Mouse (Mus musculus) hindbrain, embryonic 11.5 days (tissue): Measurements from ENCODE around the gene Slc22a21. TPM values are rescaled to one million over a fixed set of nuclear protein-coding genes. Genes with fewer than 3 reads are reported as not detected.
"Not testable (repeated sequence)": the region's sequence is repeated elsewhere in the genome, so short reads cannot be mapped to it uniquely, and the experiment has no call there.

Experiments used
- ATAC-seq: fragments of 200-750 bp; cut with Nextera tagmentation; 2 replicates; pipeline ENCODE4 v1.8.0; 2017; ENCODE audit warnings: mild to moderate bottlenecking, moderate TSS enrichment, moderate library complexity; ENCODE audit not compliant: low FRiP score
- DNase-seq: peaks from one replicate; pipeline ENCODE4 v3.0.0-alpha.2; 2015; ENCODE audit warnings: low spot score
- H3K27ac ChIP-seq: fragments of 300-500 bp; sonication (generic); 2 replicates; pipeline ENCODE4 v1.5.1; 2014; ENCODE audit warnings: mild to moderate bottlenecking, low read depth, low read length
- H3K27me3 ChIP-seq: fragments of 300-500 bp; sonication (generic); 2 replicates; pipeline ENCODE4 v1.6.1; 2014; ENCODE audit warnings: mild to moderate bottlenecking, low read length, moderate library complexity, mixed read lengths; ENCODE audit not compliant: control insufficient read depth, insufficient read depth
- H3K36me3 ChIP-seq: fragments of 300-500 bp; sonication (generic); 2 replicates; pipeline ENCODE4 v1.6.1; 2014; ENCODE audit warnings: mild to moderate bottlenecking, low read length, moderate library complexity, mixed read lengths; ENCODE audit not compliant: control insufficient read depth, insufficient read depth
- H3K4me1 ChIP-seq: fragments of 300-500 bp; sonication (generic); replicated peaks from 2 replicates; pipeline ENCODE4 v1.6.1; 2014; ENCODE audit warnings: low read length, mixed read lengths; ENCODE audit not compliant: control insufficient read depth, insufficient read depth
- H3K4me2 ChIP-seq: fragments of 300-500 bp; sonication (generic); replicated peaks from 2 replicates; pipeline ENCODE4 v1.6.1; 2014; ENCODE audit warnings: mild to moderate bottlenecking, low read depth, low read length
- H3K4me3 ChIP-seq: fragments of 300-500 bp; sonication (generic); 2 replicates; pipeline ENCODE4 v1.5.1; 2014; ENCODE audit warnings: low read depth, low read length
- H3K9ac ChIP-seq: fragments of 300-500 bp; sonication (generic); 2 replicates; pipeline ENCODE4 v1.6.1; 2014; ENCODE audit warnings: low read depth, low read length
- H3K9me3 ChIP-seq: fragments of 300-500 bp; sonication (generic); 2 replicates; pipeline ENCODE4 v1.6.1; 2016; ENCODE audit warnings: low read length; ENCODE audit not compliant: control insufficient read depth
- WGBS: fragments of 180-500 bp; shearing (Covaris S2); extraction: QIAGEN DNeasy Blood & Tissue Kit; methylation state at CpG from one replicate; pipeline ENCODE4 v1.1.7; 2014; 5-methylcytosine and 5-hydroxymethylcytosine counted together
- polyA plus RNA-seq: library from polyadenylated mRNA; unstranded; fragments of >200 nt; fragmentation: Nextera tagmentation; extraction: Ambion mirVana; gene quantifications from 2 replicates; pipeline ENCODE4 v1.2.1, GENCODE M21; 2014

Gene Slc22a21
- polyA plus RNA-seq, 1 experiment from 2014 or later: 2.6 TPM

DNA sequence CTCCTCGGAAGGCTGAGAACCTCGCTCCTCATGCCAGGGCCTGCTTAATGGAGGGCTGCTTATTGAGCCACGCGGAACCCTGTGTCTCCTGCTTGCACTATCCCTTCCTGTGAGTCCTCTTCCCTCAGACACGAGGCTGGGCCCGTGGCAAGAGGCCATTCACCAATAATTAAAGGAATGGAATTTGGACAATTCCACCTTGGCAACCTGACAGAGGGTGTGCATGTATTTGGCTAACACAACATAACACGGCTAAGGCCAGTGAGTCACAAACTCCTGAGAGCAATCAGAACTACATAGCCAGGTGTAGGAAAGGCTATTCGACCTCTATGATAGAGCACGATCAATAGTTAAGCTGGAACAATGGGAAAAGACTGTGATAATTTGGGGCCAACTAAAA, 24.1 kb upstream of the Slc22a21 start:
- Histone ChIP-seq H3K27me3 (no peaks in the 10 kb centered on the region), H3K4me2 (no peak overlapping the region), H3K4me3 (no peak overlapping the region), H3K9me3 (no peaks in the 10 kb centered on the region), H3K4me1 (no peaks in the 10 kb centered on the region), H3K27ac (no peak overlapping the region), H3K36me3 (no peaks in the 10 kb centered on the region), H3K9ac (no peak overlapping the region)
- 86% methylated on average over 9 of the region's 9 CpGs for WGBS
- no peak for DNase-seq
- ATAC-seq: no peak

DNA sequence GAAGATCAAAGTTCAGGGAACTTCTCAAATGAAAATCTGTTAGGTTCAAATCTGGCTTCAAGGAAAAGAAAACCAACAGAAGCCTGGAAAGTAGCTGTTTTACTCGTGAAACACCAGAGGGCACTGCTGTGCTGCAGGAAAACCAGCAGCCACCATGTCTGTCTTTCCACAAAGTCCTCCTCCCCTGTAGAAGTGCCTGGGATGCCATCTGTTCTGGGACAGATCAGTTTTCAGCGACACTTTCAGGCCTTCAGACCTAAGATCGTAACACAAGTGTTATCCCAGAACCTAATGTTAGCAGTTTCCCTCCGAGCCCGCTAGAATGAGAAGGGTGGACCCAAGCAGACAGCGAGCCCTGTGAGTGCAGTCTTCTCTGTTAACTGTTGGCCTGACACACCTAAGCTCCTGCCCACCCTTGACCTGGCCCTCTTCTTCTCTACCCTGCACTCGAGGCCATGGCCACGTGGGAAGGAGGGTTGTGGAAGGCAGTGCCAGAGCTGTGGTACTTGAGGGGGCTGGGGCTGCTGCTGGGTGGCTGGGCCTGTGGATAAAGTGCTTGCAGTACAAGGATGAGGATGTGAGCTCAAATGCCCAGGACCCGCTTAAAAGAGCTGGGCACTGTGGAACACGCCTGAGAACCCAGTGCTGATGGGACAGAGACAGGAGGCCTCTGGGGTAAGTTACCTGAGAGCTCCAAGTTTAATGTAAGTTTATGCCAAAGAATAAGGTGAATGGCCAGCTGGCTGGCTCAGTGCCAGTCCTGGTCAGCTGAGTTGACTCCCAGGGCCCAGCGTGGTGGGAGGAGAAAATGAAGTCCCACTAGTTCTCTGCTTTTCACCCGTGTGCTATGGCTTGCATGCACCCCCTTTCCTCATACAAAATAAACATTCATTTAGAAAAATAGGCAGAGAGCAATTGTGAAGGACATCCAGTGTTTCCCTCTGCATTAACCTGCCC, 22.9 kb upstream of the Slc22a21 start:
- not testable (repeated sequence) for H3K36me3 ChIP-seq, H3K27me3 ChIP-seq, H3K9ac ChIP-seq, H3K4me3 ChIP-seq, H3K4me2 ChIP-seq, H3K9me3 ChIP-seq, H3K4me1 ChIP-seq, H3K27ac ChIP-seq
- WGBS: 46% methylated on average over 11 of the region's 12 CpGs
- peak; percentile 75 for DNase-seq
- 0 out of 2 replicates have a peak, but pooled peaks have one; percentile 53 for ATAC-seq

GRCm38 (mm10) chr11:54002147-54002760, 22.1 kb upstream of the Slc22a21 start:
- 2% methylated on average over 5 of the region's 5 CpGs for WGBS
- Histone ChIP-seq H3K27me3 (no peaks in the 10 kb centered on the region), H3K4me1 (no peaks in the 10 kb centered on the region), H3K4me3 (no peak overlapping the region), H3K27ac (no peak overlapping the region), H3K4me2 (no peak overlapping the region), H3K9me3 (no peaks in the 10 kb centered on the region), H3K9ac (0 out of 2 replicates have a peak overlapping the region, but pooled peaks have one; percentile 15), H3K36me3 (no peaks in the 10 kb centered on the region)
- DNase-seq (peak; percentile 78), ATAC-seq (0 out of 2 replicates have a peak, but pooled peaks have one; percentile 43)

DNA sequence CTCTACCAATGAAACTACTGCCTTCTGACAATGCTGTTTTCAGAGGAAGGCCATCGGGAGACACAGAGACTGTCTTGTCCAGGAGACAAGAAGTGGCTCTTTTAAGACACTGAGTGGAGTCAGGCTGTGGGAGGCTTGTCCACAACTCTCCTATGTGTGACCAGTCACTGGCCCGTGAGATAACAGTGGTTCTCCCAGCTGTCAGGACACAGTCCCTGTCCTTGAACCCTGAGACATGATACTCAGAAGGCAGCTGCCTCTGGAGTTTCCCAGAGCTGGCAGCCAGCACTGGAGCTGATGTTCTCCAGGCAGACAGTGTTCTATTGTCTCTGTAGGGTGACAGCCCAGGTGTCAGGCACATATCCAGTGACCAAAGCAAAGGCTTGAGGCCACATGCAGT, 17.5 kb upstream of the Slc22a21 start:
- Histone ChIP-seq H3K27me3 (no peaks in the 10 kb centered on the region), H3K9me3 (no peaks in the 10 kb centered on the region)

GRCm38 (mm10) chr11:53992264-53992663, 12.1 kb upstream of the Slc22a21 start:
- no peak overlapping the region for H3K27ac ChIP-seq
- H3K9me3 ChIP-seq: no peaks in the 10 kb centered on the region
- no peak overlapping the region for H3K9ac ChIP-seq
- H3K36me3 ChIP-seq: no peaks in the 10 kb centered on the region
- H3K4me3 ChIP-seq: no peak overlapping the region
- no peaks in the 10 kb centered on the region for H3K4me1 ChIP-seq
- ATAC-seq (no peak), DNase-seq (no peak)
- WGBS: 91% methylated on average over 4 of the region's 4 CpGs
- no peaks in the 10 kb centered on the region; the same call in 1 of the 2 replicates for H3K27me3 ChIP-seq
- no peak overlapping the region for H3K4me2 ChIP-seq

More for the DNA sequence above, 17.5 kb upstream of the Slc22a21 start:
- 76% methylated on average over 2 of the region's 2 CpGs for WGBS
- no peaks in the 10 kb centered on the region for H3K36me3 ChIP-seq
- no peaks in the 10 kb centered on the region for H3K4me1 ChIP-seq
- ATAC-seq (no peak), DNase-seq (no peak)
- H3K27ac ChIP-seq: no peak overlapping the region
- no peak overlapping the region for H3K4me2 ChIP-seq
- no peak overlapping the region for H3K9ac ChIP-seq
- no peak overlapping the region for H3K4me3 ChIP-seq

DNA sequence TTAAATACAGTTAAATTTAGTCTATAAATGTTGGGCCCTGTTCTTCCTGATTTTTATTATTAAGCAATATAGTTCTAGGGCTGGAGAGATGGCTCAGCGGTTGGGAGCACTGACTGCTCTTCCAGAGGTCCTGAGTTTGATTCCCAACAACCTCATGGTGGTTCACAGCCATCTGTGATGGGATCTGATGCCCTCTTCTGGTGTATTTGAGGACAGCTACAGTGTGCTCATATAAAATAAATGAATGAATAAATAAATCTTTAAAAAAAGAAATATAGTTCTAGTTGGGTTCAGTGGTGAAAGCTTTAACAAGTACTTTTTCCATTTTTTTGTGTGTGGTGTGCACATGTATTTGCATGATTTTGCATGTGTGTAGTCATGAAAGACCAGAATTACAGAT, 9.1 kb upstream of the Slc22a21 start:
- Histone ChIP-seq H3K4me2 (no peak overlapping the region), H3K9ac (no peak overlapping the region), H3K27ac (no peak overlapping the region), H3K4me3 (no peak overlapping the region), H3K36me3 (no peaks in the 10 kb centered on the region), H3K27me3 (no peaks in the 10 kb centered on the region; the same call in 1 of the 2 replicates), H3K9me3 (no peaks in the 10 kb centered on the region), H3K4me1 (no peaks in the 10 kb centered on the region)
- 47% methylated on average over 1 of the region's 1 CpGs for WGBS
- no peak for DNase-seq
- no peak for ATAC-seq

- Histone ChIP-seq H3K4me1 (no peaks in the 10 kb centered on the region), H3K4me3 (no peak overlapping the region), H3K36me3 (no peaks in the 10 kb centered on the region), H3K27ac (no peak overlapping the region), H3K27me3 (no peaks in the 10 kb centered on the region; the same call in 1 of the 2 replicates), H3K4me2 (no peak overlapping the region), H3K9ac (no peak overlapping the region), H3K9me3 (no peaks in the 10 kb centered on the region)
- ATAC-seq (no peak), DNase-seq (no peak)
- WGBS: 86% methylated on average over 4 of the region's 4 CpGs
Measured at GRCm38 (mm10) chr11:53988081-53988480, 7.9 kb upstream of the Slc22a21 start.

DNA sequence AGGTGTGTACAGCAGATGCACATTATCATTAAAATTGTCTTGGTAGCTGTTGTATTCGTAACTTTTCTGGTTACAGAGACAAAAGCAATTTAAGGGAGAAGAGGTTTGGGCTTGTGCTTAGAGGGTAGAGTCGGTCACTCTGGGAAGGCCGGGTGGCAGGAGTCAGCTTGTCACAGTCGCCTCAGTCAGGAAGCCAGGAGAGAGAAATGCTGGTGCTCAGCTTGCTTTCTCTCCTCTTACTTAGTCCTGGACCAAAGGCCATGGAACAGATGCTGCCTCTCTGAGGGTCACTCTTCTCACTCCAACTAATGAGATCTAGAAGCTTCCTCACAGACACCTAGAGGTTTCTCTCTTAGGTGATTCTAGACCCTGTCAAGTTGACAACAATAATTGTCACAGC, 1.3 kb upstream of the Slc22a21 start:
- Histone ChIP-seq H3K27ac (no peak overlapping the region), H3K4me2 (no peak overlapping the region), H3K9ac (no peak overlapping the region), H3K4me3 (no peak overlapping the region), H3K27me3 (peaks cover 5% of the 10 kb centered on the region; the same call in 1 of the 2 replicates), H3K9me3 (no peaks in the 10 kb centered on the region), H3K4me1 (peaks cover 3% of the 10 kb centered on the region; the same call in 1 of the 2 replicates), H3K36me3 (no peaks in the 10 kb centered on the region)
- WGBS: 84% methylated on average over 4 of the region's 4 CpGs
- no peak for DNase-seq
- no peak for ATAC-seq
